Mouse (Mus musculus) urinary bladder, adult 2 months (tissue): ENCODE results near the gene Fam234a. TPM values are rescaled to one million over a fixed set of nuclear protein-coding genes. Genes with fewer than 3 reads are reported as not detected.
"Not testable (repeated sequence)": the region's sequence is repeated elsewhere in the genome, so short reads cannot be mapped to it uniquely, and the experiment has no call there.

Experiments
- DNase-seq: peaks from one replicate; pipeline ENCODE4 v3.0.0; 2022; ENCODE audit warnings: low spot score
- polyA plus RNA-seq: library from polyadenylated mRNA; depleted of rRNA; stranded (reverse); fragments of >200 nt; gene quantifications from 2 replicates; pipeline ENCODE4 v1.2.3, GENCODE M21; 2012; rRNA removed

Fam234a gene
- polyA plus RNA-seq, 1 experiment: 89.4 TPM

GRCm38 (mm10) chr17:26175248-26175647, 68.8 kb downstream of the Fam234a start:
- not testable (repeated sequence) for DNase-seq

GRCm38 (mm10) chr17:26168039-26168438, 76.0 kb downstream of the Fam234a start:
- DNase-seq: no peak

- DNase-seq: no peak
Observed at GRCm38 (mm10) chr17:26162736-26163135, 81.3 kb downstream of the Fam234a start.

Other genes with a start within 250 kb of the Fam234a start
- 21.2 and 28.6 TPM in 2 replicates for gene Rab11fip3, start 174.7 kb downstream of the Fam234a start, polyA plus RNA-seq
- 81.4 and 105 TPM in 2 replicates for gene Decr2, start 153.9 kb downstream of the Fam234a start, polyA plus RNA-seq
- gene Nme4, start 148.6 kb downstream of the Fam234a start, polyA plus RNA-seq: 13.9 and 20.6 TPM in 2 replicates
- gene Tmem8, start 130.9 kb downstream of the Fam234a start, polyA plus RNA-seq: 17.1 and 21.8 TPM in 2 replicates
- 62.8 and 76.4 TPM in 2 replicates for gene Mrpl28, start 120.7 kb downstream of the Fam234a start, polyA plus RNA-seq
- gene Axin1, start 105.6 kb downstream of the Fam234a start, polyA plus RNA-seq: 22.2 and 24.4 TPM in 2 replicates
- gene Pdia2, start 45.2 kb downstream of the Fam234a start, polyA plus RNA-seq: 0.41 and 0.72 TPM in 2 replicates
- gene Rgs11, start 41.3 kb downstream of the Fam234a start, polyA plus RNA-seq: 46.4 and 47.9 TPM in 2 replicates
- 7.2 and 12.5 TPM in 2 replicates for gene Arhgdig, start 36.5 kb downstream of the Fam234a start, polyA plus RNA-seq
- 51.1 and 65.5 TPM in 2 replicates for gene Luc7l, start 8.7 kb upstream of the Fam234a start, polyA plus RNA-seq
- gene Neurl1b, start 170.6 kb upstream of the Fam234a start, polyA plus RNA-seq: 7.9 and 11.1 TPM in 2 replicates